Mouse (Mus musculus): ENCODE results near the gene Ctbp2. TPM values are rescaled to one million over a fixed set of nuclear protein-coding genes. Genes with fewer than 3 reads are reported as not detected.

The Ctbp2 gene
- polyA plus RNA-seq, 1 experiment from 2014 or later: 50.5 TPM

- Histone ChIP-seq H3K27ac (replicated peaks) (0 out of 2 replicates have a peak overlapping the region, but pooled peaks have one; percentile 28), H3K9me3 (replicated peaks) (no peaks in the 10 kb centered on the region), H3K4me1 (peaks cover 53% of the 10 kb centered on the region), H3K4me3 (replicated peaks) (no peak overlapping the region), H3K9ac (replicated peaks) (no peak overlapping the region), H3K27me3 (replicated peaks) (no peaks in the 10 kb centered on the region), H3K36me3 (no peaks in the 10 kb centered on the region), H3K4me2 (no peak overlapping the region)
- WGBS: 26% methylated on average over 10 of the region's 10 CpGs
- ATAC-seq (ENCODE audit: low FRiP score): no peak
Measured at GRCm38 (mm10) chr7:133074462-133075133, 49.6 kb downstream of the Ctbp2 start.

GRCm38 (mm10) chr7:133073147-133073651 is 51.0 kb downstream of the Ctbp2 start:
- Histone ChIP-seq H3K9ac (replicated peaks) (no peak overlapping the region), H3K36me3 (no peaks in the 10 kb centered on the region), H3K4me2 (no peak overlapping the region), H3K27me3 (replicated peaks) (no peaks in the 10 kb centered on the region), H3K27ac (replicated peaks) (no peak overlapping the region), H3K4me1 (peaks cover 67% of the 10 kb centered on the region), H3K9me3 (replicated peaks) (no peaks in the 10 kb centered on the region), H3K4me3 (replicated peaks) (no peak overlapping the region)
- no peak for ATAC-seq (ENCODE audit: low FRiP score)
- WGBS: 30% methylated on average over 9 of the region's 9 CpGs

- H3K27ac ChIP-seq (replicated peaks): no peak overlapping the region
- no peak overlapping the region for H3K4me3 ChIP-seq (replicated peaks)
- H3K9ac ChIP-seq (replicated peaks): no peak overlapping the region
- 37% methylated on average over 4 of the region's 4 CpGs for WGBS
- no peaks in the 10 kb centered on the region for H3K36me3 ChIP-seq
- no peak overlapping the region for H3K4me2 ChIP-seq
- H3K27me3 ChIP-seq (replicated peaks): no peaks in the 10 kb centered on the region
- H3K4me1 ChIP-seq: peaks cover 74% of the 10 kb centered on the region
- no peak for ATAC-seq (ENCODE audit: low FRiP score)
- no peaks in the 10 kb centered on the region for H3K9me3 ChIP-seq (replicated peaks)
Measured at GRCm38 (mm10) chr7:133072535-133072934, 51.6 kb downstream of the Ctbp2 start.

DNA sequence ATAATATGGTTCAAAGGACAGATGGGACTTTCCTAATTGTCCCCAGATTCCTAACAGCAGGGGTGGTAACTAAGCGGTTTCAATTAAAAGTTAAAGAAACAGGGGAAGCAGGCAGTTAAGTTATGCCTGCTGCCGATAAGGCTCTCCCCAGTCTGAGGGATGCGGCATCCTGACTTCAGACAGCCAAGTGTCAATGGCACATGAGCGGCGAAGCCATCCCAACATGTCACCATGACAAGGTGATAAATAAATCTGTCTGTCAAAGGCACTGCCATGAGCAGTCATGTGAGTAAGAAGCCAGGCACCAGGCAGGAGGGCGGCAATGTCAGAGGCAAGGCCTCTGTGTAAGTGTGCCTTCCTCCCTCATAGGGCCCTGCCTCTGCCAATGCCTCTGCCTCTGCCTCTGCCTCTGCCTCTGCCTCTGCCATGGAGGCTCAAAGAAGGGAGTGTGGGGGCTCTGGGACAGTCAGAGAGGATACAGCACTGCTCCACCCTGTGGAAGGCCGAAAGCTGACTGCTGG is 56.8 kb downstream of the Ctbp2 start:
- no peak overlapping the region for H3K9ac ChIP-seq (replicated peaks)
- H3K9me3 ChIP-seq (replicated peaks): no peaks in the 10 kb centered on the region
- no peaks in the 10 kb centered on the region for H3K36me3 ChIP-seq
- 26% methylated on average over 7 of the region's 7 CpGs for WGBS
- H3K27me3 ChIP-seq (replicated peaks): no peaks in the 10 kb centered on the region
- ATAC-seq (ENCODE audit: low FRiP score): peak; percentile 53; the same call in 1 of the 2 replicates
- peaks cover 66% of the 10 kb centered on the region for H3K4me1 ChIP-seq
- peak overlapping the region; percentile 49 for H3K27ac ChIP-seq (replicated peaks)
- no peak overlapping the region for H3K4me2 ChIP-seq
- no peak overlapping the region for H3K4me3 ChIP-seq (replicated peaks)

GRCm38 (mm10) chr7:133066776-133067175 is 57.4 kb downstream of the Ctbp2 start:
- Histone ChIP-seq H3K9ac (replicated peaks) (no peak overlapping the region), H3K4me3 (replicated peaks) (no peak overlapping the region), H3K27me3 (replicated peaks) (no peaks in the 10 kb centered on the region), H3K27ac (replicated peaks) (peak overlapping the region; percentile 49), H3K4me2 (no peak overlapping the region), H3K36me3 (no peaks in the 10 kb centered on the region), H3K9me3 (replicated peaks) (no peaks in the 10 kb centered on the region), H3K4me1 (peaks cover 60% of the 10 kb centered on the region)
- ATAC-seq (ENCODE audit: low FRiP score): peak; percentile 53; the same call in 1 of the 2 replicates
- 24% methylated on average over 6 of the region's 6 CpGs for WGBS

DNA sequence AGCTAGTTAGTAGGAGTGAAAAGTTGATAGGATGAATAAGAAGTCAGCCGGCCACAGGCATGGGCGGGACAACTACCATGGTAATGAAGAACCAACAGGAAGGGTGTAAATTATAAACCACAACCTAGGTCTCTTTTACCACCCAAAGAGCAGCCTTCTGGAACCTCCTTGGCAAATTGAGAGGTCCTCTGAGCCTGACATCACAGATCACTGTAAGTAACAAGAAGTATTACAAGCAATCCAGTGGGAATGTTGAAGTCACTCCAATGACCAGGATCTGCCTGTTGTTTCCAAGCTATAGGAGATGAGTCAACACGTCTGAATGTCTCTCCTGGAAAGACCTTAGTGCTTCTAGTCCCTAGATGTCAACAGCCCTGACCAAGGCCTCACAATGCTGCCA is 62.1 kb downstream of the Ctbp2 start:
- no peak overlapping the region for H3K27ac ChIP-seq (replicated peaks)
- H3K9me3 ChIP-seq (replicated peaks): no peaks in the 10 kb centered on the region
- no peak for ATAC-seq (ENCODE audit: low FRiP score)
- H3K4me1 ChIP-seq: peaks cover 33% of the 10 kb centered on the region
- H3K27me3 ChIP-seq (replicated peaks): no peaks in the 10 kb centered on the region
- no peak overlapping the region for H3K9ac ChIP-seq (replicated peaks)
- no peak overlapping the region for H3K4me2 ChIP-seq
- no peaks in the 10 kb centered on the region for H3K36me3 ChIP-seq
- H3K4me3 ChIP-seq (replicated peaks): no peak overlapping the region
- 78% methylated on average over 3 of the region's 3 CpGs for WGBS

- Histone ChIP-seq H3K9me3 (replicated peaks) (no peaks in the 10 kb centered on the region), H3K27me3 (replicated peaks) (no peaks in the 10 kb centered on the region), H3K4me3 (replicated peaks) (no peak overlapping the region), H3K36me3 (no peaks in the 10 kb centered on the region; the same call in 1 of the 2 replicates), H3K4me1 (peaks cover 20% of the 10 kb centered on the region), H3K4me2 (no peak overlapping the region), H3K27ac (replicated peaks) (no peak overlapping the region), H3K9ac (replicated peaks) (no peak overlapping the region)
- no peak for ATAC-seq (ENCODE audit: low FRiP score)
- WGBS: 78% methylated on average over 6 of the region's 6 CpGs
Measured at GRCm38 (mm10) chr7:133060170-133060569, 64.0 kb downstream of the Ctbp2 start.

DNA sequence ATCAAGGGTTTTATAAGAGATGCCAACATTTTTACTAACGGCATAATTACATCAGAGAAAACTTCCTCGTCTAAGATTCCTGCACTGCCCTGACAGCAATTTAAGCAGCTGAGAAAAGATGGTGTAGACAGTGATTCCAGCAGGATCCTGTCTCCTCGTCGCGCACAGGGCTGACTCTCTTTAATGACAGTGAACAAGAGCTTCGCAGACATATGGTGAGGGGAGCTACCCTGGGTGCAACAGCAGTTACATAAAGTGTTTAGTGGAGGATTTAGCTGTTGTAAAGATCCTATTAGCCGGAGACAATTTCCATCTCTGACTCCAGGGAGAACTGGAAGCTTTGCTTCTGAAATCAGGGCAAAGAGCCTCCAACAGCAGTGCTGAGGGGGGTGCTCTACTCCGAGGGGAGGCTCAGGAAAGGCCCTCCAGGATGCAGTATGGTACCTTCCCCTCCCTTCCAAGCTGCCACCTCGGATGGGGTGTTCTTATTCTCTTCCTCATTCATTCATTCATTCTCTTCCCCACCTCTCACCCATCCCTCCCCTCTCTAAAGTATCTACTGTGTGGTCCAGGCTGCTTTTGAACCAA is 64.5 kb downstream of the Ctbp2 start:
- Histone ChIP-seq H3K4me1 (peaks cover 20% of the 10 kb centered on the region), H3K27me3 (replicated peaks) (no peaks in the 10 kb centered on the region), H3K4me2 (no peak overlapping the region), H3K9me3 (replicated peaks) (no peaks in the 10 kb centered on the region), H3K36me3 (peaks cover 4% of the 10 kb centered on the region; the same call in 1 of the 2 replicates), H3K4me3 (replicated peaks) (no peak overlapping the region), H3K27ac (replicated peaks) (no peak overlapping the region), H3K9ac (replicated peaks) (no peak overlapping the region)
- 0 out of 2 replicates have a peak, but pooled peaks have one; percentile 56 for ATAC-seq (ENCODE audit: low FRiP score)
- 39% methylated on average over 9 of the region's 9 CpGs for WGBS

DNA sequence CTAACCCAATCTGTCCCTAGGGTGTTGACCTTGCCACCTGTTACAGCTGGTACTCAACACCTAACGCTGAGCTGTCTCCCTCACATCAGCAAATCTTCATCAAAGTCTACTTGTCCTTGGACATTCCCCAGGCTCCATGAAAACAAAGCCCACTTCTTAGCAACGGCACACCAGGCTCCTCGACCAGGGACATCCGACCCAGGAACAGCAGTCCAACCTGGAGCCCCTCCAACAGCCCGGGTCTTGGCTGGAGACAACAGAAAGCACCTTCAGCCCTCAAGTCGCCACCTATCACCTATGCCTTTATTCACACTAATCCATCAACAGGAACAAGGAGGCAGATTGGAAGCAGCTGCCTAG is 65.0 kb downstream of the Ctbp2 start:
- Histone ChIP-seq H3K9me3 (replicated peaks) (no peaks in the 10 kb centered on the region), H3K9ac (replicated peaks) (no peak overlapping the region), H3K4me1 (peaks cover 20% of the 10 kb centered on the region), H3K4me3 (replicated peaks) (no peak overlapping the region), H3K36me3 (peaks cover 4% of the 10 kb centered on the region; the same call in 1 of the 2 replicates), H3K27ac (replicated peaks) (no peak overlapping the region), H3K4me2 (no peak overlapping the region), H3K27me3 (replicated peaks) (no peaks in the 10 kb centered on the region)
- no peak for ATAC-seq (ENCODE audit: low FRiP score)
- 83% methylated on average over 6 of the region's 6 CpGs for WGBS

DNA sequence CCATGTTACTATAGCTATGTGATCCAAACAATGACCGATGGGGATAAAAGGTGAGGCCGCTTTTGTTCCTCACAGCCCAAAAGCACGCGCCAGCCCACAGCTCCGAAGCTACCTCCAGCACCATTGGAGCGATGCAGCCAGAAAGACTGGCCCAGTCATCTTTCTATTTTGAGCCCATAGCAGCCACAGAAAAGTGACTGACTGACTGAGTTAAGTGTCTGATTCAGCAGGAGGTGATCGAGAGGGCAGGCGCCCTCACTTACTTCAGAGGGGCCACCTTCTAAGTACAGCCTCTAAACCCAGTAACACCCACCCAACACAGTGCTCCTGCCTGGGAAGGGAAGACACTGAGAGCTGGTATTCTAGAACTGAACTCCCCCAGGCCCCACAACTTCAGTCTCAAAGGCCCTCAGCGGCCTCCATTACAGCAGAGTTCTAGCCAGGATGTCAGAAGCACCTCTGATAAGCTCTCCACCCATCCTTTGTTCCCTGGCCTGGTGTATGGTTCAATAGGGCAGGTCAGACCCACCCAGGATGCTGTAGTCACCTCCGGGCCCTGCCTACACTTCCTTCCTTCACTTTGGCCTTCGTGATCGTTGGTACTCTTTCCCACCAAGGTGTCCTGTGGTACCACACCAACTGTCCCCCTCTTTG is 65.5 kb downstream of the Ctbp2 start:
- no peak overlapping the region for H3K4me3 ChIP-seq (replicated peaks)
- no peak for ATAC-seq (ENCODE audit: low FRiP score)
- H3K9me3 ChIP-seq (replicated peaks): no peaks in the 10 kb centered on the region
- peaks cover 4% of the 10 kb centered on the region; the same call in 1 of the 2 replicates for H3K36me3 ChIP-seq
- H3K4me1 ChIP-seq: peaks cover 20% of the 10 kb centered on the region
- no peaks in the 10 kb centered on the region for H3K27me3 ChIP-seq (replicated peaks)
- no peak overlapping the region for H3K9ac ChIP-seq (replicated peaks)
- H3K4me2 ChIP-seq: no peak overlapping the region
- 91% methylated on average over 12 of the region's 12 CpGs for WGBS
- H3K27ac ChIP-seq (replicated peaks): no peak overlapping the region

DNA sequence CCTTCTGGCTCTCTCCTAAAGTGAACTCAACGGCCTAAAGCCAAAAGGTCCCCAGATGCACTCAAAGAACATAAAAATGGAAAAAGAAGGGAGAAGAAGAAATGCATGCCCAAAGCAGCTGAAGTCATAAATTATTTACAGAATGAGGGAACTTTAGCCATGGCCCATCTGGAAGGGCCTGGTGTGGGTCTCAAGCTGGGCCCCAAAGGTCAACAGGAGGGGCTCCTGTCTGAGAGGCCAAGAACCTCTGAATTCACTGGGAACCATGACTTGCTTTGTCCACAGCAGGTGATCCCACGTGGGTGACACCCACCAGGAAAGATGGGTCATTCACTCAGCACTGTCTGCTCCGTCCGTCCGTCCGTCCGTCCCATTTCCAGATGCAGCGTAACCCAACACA is 67.2 kb downstream of the Ctbp2 start:
- Histone ChIP-seq H3K9ac (replicated peaks) (no peak overlapping the region), H3K4me3 (replicated peaks) (no peak overlapping the region), H3K4me1 (peaks cover 23% of the 10 kb centered on the region), H3K27ac (replicated peaks) (no peak overlapping the region), H3K9me3 (replicated peaks) (no peaks in the 10 kb centered on the region), H3K36me3 (peaks cover 4% of the 10 kb centered on the region; the same call in 1 of the 2 replicates), H3K27me3 (replicated peaks) (no peaks in the 10 kb centered on the region), H3K4me2 (no peak overlapping the region)
- WGBS: 83% methylated on average over 8 of the region's 8 CpGs
- ATAC-seq (ENCODE audit: low FRiP score): no peak
